Mouse (Mus musculus): ENCODE results near the gene Ddx47. TPM values are rescaled to one million over a fixed set of nuclear protein-coding genes. Genes with fewer than 3 reads are reported as not detected.

The Ddx47 gene
- polyA plus RNA-seq, 1 experiment from 2014 or later, result 134 TPM

GRCm38 (mm10) chr6:135066795-135067445 lies 55.5 kb downstream of the Ddx47 start:
- ATAC-seq (replicated peaks; ENCODE audit: low FRiP score), result no peak
- no peak for DNase-seq (ENCODE audit: low spot score)
- no peak overlapping the region for H3K9ac ChIP-seq (ENCODE audit: low read depth, low read length)
- no peaks in the 10 kb centered on the region for H3K9me3 ChIP-seq (ENCODE audit: control insufficient read depth, low read length)
- H3K4me3 ChIP-seq (ENCODE audit: low read depth, low read length), result no peak overlapping the region
- H3K27me3 ChIP-seq (replicated peaks; ENCODE audit: control insufficient read depth, insufficient read depth, low read length), result peaks cover 6% of the 10 kb centered on the region; the same call in 1 of the 2 replicates
- 66% methylated on average over 6 of the region's 6 CpGs for WGBS
- peaks cover 13% of the 10 kb centered on the region for H3K4me1 ChIP-seq (replicated peaks; ENCODE audit: control insufficient read depth, insufficient read depth, low read length)
- no peaks in the 10 kb centered on the region for H3K36me3 ChIP-seq (ENCODE audit: control insufficient read depth, insufficient read depth, low read length)
- no peak overlapping the region for H3K27ac ChIP-seq (ENCODE audit: low read depth, low read length)
- no peak overlapping the region for H3K4me2 ChIP-seq

DNA sequence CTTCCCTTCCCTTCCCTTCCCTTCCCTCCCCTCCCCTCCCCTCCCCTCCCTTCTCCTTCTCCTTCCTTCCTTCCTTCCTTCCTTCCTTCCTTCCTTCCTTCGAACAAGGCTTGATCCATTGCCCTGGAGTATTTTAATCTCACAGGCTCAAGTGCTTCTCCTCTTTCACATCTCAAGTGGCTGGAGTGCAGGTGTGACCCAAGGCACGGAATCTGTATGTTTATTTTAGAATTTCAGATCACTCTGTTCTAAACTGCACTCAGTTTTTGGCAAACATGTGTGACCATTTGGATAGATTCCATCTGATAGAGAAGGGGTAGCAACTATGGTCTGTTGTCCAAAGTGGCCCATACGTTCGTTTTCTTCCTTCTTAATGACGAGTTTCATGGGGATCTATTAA lies 56.8 kb downstream of the Ddx47 start:
- H3K9ac ChIP-seq (ENCODE audit: low read depth, low read length), result no peak overlapping the region
- H3K4me1 ChIP-seq (replicated peaks; ENCODE audit: control insufficient read depth, insufficient read depth, low read length), result peaks cover 13% of the 10 kb centered on the region
- H3K9me3 ChIP-seq (ENCODE audit: control insufficient read depth, low read length), result no peaks in the 10 kb centered on the region
- H3K27me3 ChIP-seq (replicated peaks; ENCODE audit: control insufficient read depth, insufficient read depth, low read length), result peaks cover 6% of the 10 kb centered on the region; the same call in 1 of the 2 replicates
- ATAC-seq (replicated peaks; ENCODE audit: low FRiP score) (no peak), DNase-seq (ENCODE audit: low spot score) (no peak)
- no peaks in the 10 kb centered on the region for H3K36me3 ChIP-seq (ENCODE audit: control insufficient read depth, insufficient read depth, low read length)
- no peak overlapping the region for H3K4me3 ChIP-seq (ENCODE audit: low read depth, low read length)
- 90% methylated on average over 4 of the region's 5 CpGs for WGBS
- H3K4me2 ChIP-seq, result no peak overlapping the region
- no peak overlapping the region for H3K27ac ChIP-seq (ENCODE audit: low read depth, low read length)

- Histone ChIP-seq H3K4me1 (replicated peaks; ENCODE audit: control insufficient read depth, insufficient read depth, low read length) (peaks cover 12% of the 10 kb centered on the region), H3K9me3 (ENCODE audit: control insufficient read depth, low read length) (no peaks in the 10 kb centered on the region), H3K27ac (ENCODE audit: low read depth, low read length) (no peak overlapping the region), H3K27me3 (replicated peaks; ENCODE audit: control insufficient read depth, insufficient read depth, low read length) (peaks cover 5% of the 10 kb centered on the region; the same call in 1 of the 2 replicates), H3K4me2 (no peak overlapping the region), H3K4me3 (ENCODE audit: low read depth, low read length) (no peak overlapping the region), H3K36me3 (ENCODE audit: control insufficient read depth, insufficient read depth, low read length) (no peaks in the 10 kb centered on the region), H3K9ac (ENCODE audit: low read depth, low read length) (no peak overlapping the region)
- ATAC-seq (replicated peaks; ENCODE audit: low FRiP score) (no peak), DNase-seq (ENCODE audit: low spot score) (no peak)
- WGBS, result 69% methylated on average over 6 of the region's 6 CpGs
Measured at GRCm38 (mm10) chr6:135069856-135070255, 58.4 kb downstream of the Ddx47 start.

- peaks cover 7% of the 10 kb centered on the region; the same call in 1 of the 2 replicates for H3K4me1 ChIP-seq (replicated peaks; ENCODE audit: control insufficient read depth, insufficient read depth, low read length)
- no peaks in the 10 kb centered on the region for H3K9me3 ChIP-seq (ENCODE audit: control insufficient read depth, low read length)
- 0 out of 2 replicates have a peak, but pooled peaks cover 3% of the 10 kb centered on the region for H3K27me3 ChIP-seq (replicated peaks; ENCODE audit: control insufficient read depth, insufficient read depth, low read length)
- 83% methylated on average over 2 of the region's 2 CpGs for whole genome bisulfite sequencing
- H3K36me3 ChIP-seq (ENCODE audit: control insufficient read depth, insufficient read depth, low read length), result no peaks in the 10 kb centered on the region
- no peak overlapping the region for H3K4me2 ChIP-seq
- no peak overlapping the region for H3K4me3 ChIP-seq (ENCODE audit: low read depth, low read length)
- H3K27ac ChIP-seq (ENCODE audit: low read depth, low read length), result no peak overlapping the region
- DNase-seq (ENCODE audit: low spot score), result no peak
- no peak for ATAC-seq (replicated peaks; ENCODE audit: low FRiP score)
- no peak overlapping the region for H3K9ac ChIP-seq (ENCODE audit: low read depth, low read length)
Measured at GRCm38 (mm10) chr6:135070347-135070746, 58.9 kb downstream of the Ddx47 start.

Other genes with a start within 250 kb of the Ddx47 start
- 7.9 and 10.1 TPM in 2 replicates for gene Dusp16, start 219.0 kb upstream of the Ddx47 start, polyA plus RNA-seq (2014; fragmentation: Nextera tagmentation; extraction: Ambion mirVana)
- gene Crebl2, start 181.5 kb upstream of the Ddx47 start, polyA plus RNA-seq (2014; fragmentation: Nextera tagmentation; extraction: Ambion mirVana), result 1.3 and 1.5 TPM in 2 replicates
- 6.1 and 9.1 TPM in 2 replicates for gene Gpr19, start 113.0 kb upstream of the Ddx47 start, polyA plus RNA-seq (2014; fragmentation: Nextera tagmentation; extraction: Ambion mirVana)
- gene Cdkn1b, start 91.2 kb upstream of the Ddx47 start, polyA plus RNA-seq (2014; fragmentation: Nextera tagmentation; extraction: Ambion mirVana), result 8.9 and 9.4 TPM in 2 replicates
- 2.5 and 2.6 TPM in 2 replicates for gene Apold1, start 29.9 kb upstream of the Ddx47 start, polyA plus RNA-seq (2014; fragmentation: Nextera tagmentation; extraction: Ambion mirVana)
- gene Gprc5a, start 54.0 kb downstream of the Ddx47 start, polyA plus RNA-seq (2014; fragmentation: Nextera tagmentation; extraction: Ambion mirVana), result 0.80 and 1.4 TPM in 2 replicates
- 0.25 TPM in 1 of 2 replicates, not detected in the other for gene Gprc5d, start 106.7 kb downstream of the Ddx47 start, polyA plus RNA-seq (2014; fragmentation: Nextera tagmentation; extraction: Ambion mirVana)
- 34.2 and 37.9 TPM in 2 replicates for gene Fam234b, start 186.4 kb downstream of the Ddx47 start, polyA plus RNA-seq (2014; fragmentation: Nextera tagmentation; extraction: Ambion mirVana)
- 56.8 and 59.1 TPM in 2 replicates for gene Hebp1, start 186.4 kb downstream of the Ddx47 start, polyA plus RNA-seq (2014; fragmentation: Nextera tagmentation; extraction: Ambion mirVana)
- 0.51 and 1.1 TPM in 2 replicates for gene Gsg1, start 242.7 kb downstream of the Ddx47 start, polyA plus RNA-seq (2014; fragmentation: Nextera tagmentation; extraction: Ambion mirVana)

Data from liver, embryonic 11.5 days (tissue).